Mouse (Mus musculus): ENCODE measurements around the gene Mical3.
A peak's percentile ranks its signal among the peaks of the same experiment; 100 is the strongest.

Mical3 gene

DNA sequence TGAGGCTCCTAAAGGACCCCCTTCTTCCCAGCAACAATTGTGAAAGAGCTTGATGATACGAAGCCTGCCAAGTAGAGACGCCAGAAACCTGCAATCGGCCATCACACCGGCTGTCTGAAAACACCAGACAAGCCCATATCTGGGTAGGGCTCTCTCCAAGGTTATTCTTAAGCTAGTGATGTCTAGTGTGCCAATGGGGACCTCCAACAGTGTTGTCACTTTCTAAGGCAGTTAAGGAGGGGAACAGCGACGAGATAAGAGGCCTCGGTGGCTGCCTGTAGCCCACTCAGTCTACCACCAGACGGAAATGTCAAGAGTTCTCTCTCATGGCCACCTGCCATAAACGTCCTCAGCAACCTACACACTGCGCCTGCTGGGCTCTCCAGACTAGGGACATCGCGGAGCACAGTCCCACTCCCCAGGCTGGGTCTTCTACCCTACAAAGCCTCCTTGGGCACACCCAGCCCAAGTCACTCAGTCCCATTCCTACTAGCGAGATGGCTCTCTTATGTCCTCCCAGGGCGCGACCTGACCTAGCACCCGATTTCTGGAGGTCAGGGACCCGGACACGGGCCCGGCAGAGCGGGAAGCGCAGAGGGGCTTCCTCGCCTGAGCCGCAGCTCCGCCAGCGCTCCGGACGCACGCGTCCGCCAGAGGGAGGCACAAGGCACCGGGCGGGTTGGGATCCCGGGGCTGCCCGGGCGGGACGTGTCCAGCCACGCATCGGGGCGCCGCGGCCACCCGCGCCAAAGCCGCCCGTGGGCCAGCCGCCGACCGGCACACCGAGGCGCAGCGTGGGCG is 21.4 kb downstream of the Mical3 start:
- DNase-seq, result peak; percentile 64 to 66

DNA sequence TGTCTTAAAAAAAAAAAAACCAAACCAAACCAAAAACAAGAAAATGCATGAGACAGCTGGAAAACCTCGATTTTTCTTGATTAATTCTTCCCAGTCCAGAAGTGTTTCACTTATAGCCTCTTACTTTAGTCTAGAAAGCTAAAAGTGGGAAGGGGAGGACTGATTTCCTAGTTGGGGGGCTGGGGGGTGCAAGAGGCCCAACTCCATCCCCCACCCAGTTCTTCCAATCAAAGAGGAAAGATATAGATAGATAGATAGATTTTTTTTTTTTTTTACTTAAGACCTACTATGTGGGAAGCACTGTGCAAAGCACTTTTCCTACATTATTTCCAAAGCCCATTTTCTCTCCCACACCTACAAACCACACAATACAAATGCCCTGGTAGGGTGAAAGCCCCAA is 22.7 kb downstream of the Mical3 start:
- no peak for DNase-seq

DNA sequence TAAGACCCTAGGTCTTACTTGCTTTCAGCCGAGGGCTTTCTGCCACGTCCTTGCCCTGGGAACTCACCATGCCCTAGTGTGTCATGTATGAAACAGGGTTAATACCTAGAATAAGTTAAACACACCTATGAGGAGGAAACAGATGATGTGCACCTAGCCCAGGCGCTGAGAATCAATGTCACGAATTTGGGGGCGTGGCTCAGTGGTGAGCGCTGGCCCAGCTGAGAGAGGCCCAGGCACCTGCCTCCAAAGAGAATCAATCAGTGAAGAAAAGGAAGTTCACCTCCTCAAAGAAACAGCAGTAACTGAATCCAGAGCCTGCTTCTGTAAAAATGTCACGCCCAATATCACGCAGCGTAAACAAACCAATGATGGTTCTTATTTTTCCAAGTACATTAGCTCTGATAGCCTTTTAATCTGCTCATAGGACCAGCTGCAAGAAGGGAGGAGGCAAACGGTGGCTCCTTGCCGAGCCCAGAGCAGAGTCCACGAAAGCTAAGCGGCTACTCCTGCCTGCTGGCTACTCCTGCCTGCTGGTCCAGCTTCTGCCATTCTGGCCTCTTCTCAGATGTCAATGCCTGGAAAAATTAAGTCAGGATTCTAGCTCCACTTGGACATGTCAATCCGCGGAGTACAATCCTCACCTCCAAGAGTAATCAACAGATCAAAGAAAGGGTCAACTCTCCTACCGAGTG is 23.9 kb downstream of the Mical3 start:
- peak; percentile 69 to 80 for DNase-seq

DNA sequence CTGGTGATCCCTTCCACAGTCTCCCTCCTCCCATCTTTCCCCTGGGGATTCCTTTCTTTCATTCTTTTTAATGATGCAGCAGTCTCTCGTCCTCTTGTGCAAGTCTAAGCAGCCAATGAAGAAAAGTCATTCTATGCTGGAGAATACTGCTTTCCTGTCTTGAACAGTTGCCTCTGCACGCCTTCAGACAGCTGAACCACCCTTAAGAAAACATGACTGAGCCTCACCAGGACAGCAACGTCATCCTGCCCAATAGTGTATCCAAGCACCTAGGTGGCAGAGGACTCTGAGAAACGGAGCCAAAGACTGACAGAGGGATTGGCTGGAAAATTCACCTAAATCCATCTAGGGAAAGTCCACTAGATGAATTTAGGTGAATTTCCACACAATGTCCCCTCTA is 25.1 kb downstream of the Mical3 start:
- DNase-seq, result no peak

DNA sequence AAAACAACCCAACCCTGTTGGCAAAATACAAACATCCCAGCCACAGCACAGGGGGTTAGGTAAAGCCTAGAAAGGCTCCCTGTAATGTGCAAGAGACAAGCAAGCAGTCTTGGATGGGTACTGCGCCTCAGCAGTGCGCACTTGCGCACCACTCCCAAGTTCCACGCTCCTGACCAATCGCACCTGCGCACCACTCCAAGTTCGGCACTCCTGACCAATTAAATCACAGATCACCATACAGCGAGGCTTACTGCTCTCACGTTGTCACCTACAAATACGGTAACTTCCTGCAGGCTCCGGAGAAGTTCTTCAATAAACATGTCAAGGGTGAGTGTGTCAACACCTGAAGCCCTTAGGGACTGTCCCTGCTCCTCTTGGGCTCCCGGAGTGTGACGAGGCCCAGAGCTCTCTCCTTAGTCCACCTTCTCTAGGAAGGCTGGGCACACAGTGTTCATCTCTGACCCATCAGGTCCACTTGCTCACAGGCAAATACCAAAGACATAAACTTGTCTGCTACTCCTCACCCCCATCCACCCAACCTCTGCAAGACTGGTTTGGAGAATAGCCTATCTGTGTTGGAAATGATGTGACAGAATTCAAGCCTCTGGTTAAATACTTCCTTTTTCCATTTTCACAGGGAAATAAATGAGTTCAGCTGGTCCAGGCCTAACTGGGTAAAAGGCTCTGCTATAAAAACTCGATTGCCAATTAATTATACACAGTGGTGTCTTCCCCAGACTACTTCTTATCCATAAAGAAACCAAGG is 27.2 kb downstream of the Mical3 start:
- DNase-seq, result peak in 1 of 2 experiments; percentile 2

DNA sequence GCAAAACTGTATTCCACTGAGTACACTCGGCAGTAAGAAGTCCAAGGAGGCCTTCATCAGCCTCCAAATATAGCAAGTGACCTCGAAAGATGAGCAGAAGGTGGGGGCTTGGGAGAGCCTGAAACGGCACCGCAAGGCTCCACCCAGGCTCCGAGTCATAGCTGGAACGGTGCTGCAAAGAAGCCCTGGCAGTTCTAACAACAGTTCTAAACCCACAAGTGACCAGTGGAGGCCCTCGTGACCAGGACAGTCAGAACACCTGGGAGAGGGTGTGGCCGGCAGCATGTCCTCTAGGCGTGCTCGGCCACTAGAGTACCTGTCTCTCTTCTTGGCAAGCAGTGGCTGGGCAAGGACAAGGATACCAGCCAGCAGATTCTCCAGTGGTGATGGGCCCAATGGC is 27.9 kb downstream of the Mical3 start:
- peak; percentile 54 to 56 for DNase-seq

DNA sequence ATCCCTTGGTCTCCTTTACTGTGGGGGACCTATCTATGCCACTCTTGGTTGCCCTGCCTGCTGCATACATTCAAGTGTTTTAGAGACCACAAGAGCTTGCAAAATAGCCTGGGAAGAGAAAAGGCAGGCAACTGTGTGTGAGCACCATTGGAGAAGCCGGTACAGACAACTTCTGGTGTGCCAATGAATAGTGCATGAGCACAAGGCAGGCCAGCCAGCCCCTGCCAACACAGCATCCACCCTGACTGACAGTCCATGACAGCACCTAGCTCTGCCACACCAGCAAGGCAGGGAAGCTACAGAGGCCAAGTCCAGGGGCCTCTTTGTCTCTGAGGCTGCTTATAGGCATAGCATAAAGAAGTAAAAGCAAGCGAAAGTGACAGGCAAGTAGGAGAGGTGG is 28.7 kb downstream of the Mical3 start:
- peak in 1 of 2 experiments; percentile 11 for DNase-seq

DNA sequence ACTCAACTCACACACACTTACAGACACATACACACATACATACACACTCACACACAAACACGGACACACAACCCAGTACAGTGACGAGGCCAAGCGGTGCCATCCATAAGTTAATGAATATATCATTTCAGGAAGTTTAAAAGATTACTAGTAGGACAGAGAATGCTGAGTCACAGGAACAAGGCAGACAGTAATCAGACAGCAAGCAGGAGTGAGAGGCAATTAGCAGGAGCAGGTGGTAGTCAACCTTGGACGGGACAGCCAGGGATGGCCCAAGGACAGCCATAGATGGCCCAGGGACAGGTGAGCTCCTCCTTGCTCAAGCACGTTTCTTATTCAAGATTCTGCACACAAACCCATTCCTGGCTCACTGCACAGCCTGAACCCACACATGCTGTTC is 29.6 kb downstream of the Mical3 start:
- no peak for DNase-seq

DNA sequence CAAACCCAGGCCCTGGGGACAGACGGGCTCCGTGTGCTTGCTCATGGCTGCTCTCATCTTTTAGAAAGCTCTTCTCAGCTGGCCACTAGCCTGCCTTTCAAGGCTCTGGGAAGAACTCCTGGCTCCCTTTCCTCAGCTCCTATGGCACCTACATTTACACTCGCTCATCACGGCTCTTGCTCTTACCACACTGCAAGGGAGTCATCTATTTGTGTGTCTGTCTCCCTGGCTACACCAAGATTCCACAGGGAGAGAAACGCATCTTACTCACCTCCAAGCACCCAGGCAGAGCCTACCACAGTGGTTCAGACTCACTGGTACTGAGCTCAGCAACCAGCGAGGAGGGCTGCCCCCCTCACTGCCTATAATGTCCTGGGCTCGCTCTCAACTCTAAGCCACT is 31.0 kb downstream of the Mical3 start:
- no peak for DNase-seq

DNA sequence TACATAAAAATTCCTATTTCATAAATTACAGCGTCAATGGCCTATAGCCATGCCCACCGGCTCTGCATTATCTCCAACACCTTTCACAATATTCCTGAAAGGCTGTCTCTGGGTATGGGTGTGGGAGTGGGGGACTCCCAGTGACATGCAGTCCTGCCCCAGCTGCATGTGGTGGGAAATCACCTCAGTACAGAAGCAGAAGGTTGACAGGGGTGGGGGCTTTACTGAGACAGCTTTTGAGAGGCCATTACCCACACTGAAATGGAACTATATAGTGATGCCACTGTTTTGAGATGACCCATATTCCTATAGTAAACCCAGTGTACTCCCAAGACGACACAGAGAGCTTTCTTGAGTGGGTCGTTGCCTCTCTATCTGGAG is 31.6 kb downstream of the Mical3 start:
- DNase-seq, result no peak

DNA sequence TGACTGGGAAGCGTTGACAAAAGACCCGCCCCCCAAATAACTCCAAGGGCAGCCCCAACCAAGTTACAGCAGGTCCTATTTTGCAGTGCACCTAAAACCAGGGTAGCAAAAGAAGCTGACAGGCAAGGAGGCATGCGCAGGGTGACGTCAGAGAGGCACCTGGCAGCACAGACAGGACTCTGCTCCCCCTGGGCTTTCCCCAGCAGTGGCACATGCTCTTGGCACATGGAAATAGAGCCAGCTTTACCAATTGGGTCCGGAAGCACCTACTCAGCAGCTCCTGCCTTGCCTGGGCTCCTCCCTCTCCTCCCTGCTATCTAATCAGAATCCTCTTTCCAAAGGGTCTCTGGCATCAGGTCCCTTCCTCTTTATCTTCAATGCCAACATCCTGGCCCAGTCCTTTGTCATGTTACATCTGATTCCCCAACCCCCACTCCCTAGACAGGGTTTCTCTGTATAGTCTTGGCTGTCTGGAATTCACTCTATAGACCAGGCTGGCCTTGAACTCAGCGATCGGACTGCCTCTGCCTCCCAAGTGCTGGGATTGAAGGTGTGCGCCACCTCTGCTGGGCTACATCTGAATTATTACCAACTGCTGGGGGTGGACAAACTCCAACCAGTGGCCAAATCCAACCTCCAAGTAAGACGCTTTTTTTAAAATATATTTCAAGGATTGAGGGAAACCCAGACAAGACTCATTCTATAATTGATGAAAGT is 32.1 kb downstream of the Mical3 start:
- peak in 1 of 2 experiments; percentile 57 for DNase-seq

DNA sequence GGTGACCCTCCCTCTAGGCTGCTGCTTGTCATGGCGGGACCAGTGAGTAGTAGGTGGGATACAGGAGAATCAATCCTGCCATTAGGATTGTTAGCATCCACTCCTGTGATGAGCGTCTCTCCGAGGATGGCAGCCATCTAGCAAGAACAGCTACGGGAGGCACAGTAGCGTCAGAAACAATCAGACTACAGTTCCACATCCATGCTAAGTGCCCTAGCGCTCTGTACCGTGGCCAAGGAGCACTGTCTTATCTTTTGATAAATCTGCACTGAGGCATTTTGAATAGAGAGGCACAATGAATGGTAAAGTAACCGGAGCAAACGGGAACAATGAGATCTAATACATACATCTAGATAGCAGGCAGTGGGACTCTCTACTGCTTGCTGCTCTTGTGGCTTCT is 32.7 kb downstream of the Mical3 start:
- no peak for DNase-seq

DNA sequence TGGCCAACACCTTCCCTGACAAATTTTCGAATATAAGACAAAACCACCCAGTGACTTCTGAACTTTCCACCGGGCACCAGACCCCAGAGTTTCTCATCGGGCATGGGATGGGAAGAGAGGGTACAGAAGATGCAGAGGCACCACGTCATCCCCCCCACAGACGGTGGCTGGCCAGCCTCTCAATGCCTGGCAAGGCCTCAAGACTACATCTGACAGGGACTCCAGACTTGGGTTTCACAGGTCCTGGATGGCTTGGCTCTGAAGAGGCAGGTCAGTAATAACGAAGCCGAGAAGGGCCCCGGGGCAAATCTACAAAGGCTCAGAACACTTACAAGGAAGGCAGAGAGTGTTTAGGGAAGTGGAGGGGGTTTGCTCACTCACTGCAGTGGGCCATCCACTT is 33.9 kb downstream of the Mical3 start:
- DNase-seq, result no peak

DNA sequence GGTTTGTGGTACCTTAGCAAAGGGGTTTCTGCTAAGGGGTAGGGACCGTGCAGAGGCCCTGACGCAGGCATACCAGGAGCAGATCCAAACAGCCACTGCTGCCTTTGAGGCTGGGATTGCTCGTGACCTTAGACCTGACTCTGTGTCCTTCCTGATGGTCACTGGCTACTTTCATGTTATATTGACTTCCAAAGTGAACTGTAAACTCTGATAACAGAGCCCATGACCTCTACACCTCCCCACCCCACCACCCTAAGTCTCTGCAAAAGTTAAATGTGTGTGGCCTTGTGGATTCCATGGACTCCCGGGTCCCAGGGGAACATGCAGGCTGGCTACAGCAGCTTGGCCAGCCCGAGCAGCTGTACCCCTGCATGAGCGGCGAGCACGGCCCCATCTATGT is 34.4 kb downstream of the Mical3 start:
- DNase-seq, result no peak

DNA sequence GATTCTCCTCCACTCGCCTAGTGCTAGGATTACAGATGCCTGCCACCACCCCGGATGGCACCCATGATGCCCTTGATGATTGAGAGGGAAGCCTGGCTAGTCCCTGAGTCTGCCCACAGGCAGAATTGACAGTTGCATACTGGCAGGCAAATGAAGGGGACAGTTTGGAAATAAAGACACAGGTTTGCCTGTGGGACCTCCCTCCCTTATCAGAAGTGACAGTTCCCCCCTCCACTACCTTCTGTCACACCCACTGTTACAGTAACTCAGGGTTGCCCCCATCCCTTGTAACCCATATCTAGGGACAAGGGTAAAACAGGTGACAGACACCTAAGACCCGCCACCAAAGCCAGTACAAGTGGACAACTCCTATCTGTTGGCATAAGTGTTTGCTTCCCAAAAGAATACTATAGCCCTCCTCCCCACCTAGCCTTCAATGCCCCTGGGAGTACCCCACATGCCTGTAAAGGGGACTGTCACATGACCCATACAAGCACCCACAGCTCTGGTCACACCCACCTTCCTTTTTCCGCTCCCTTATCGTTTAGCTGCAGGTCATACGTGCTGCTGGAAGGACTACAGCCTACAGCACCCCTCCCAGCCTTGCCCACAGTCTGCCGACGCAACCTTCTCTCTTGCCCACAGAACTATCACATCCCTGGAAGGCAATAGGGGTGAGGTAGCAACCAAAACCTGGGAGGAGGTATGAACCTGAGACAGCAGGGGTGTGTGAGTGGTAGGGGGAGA is 37.0 kb downstream of the Mical3 start:
- no peak for DNase-seq

DNA sequence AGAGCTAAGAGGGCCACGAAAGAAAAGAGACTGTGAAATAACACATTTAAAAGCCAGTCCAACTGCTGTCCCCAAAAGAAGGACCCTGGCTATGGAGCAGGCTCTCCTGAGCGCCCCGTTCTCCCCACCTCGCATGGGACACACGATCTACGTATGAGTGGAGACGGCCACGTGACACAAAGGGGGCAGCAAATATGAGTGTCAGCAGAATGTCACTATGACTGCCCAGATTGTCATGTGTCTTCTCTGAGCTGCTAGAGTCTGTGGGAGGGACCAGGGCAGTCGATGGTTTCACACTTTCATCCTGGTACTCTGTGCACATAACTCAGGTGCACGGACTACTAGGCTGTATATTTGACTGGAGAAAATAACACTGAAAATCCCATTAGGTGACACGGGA is 40.0 kb downstream of the Mical3 start:
- no peak for DNase-seq

DNA sequence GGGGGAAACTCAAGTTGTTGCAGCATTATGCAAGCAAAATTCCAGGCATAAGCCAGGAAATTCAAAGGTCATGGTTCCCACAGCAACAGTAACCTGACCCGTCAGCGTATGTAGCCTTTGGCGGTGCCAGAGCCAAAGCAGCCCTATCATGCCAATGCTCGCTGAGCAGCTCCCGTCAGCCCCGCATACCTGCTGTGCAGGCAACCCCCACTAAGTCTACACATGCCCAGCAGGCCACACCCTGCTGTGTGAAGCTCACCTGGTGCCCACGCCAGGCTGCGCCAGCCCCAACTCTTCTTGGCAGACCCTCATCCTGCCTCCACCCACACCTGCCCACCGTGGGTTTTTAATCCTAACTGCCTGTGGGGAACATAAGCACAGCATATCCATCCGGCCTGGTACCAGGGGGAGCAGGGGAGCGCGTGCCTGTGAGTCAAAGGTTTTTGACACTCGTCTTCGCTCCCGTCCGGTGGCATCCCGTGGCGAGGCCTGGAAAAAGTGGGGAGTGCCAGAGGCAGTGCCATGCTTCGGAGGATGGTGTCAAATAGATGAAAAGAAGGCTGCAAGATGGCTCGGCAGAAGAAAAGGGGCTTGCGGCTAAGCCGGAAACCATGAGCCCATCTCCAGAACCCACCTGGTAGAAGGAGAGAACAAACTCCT is 43.1 kb downstream of the Mical3 start:
- peak; percentile 61 to 79 for DNase-seq

DNA sequence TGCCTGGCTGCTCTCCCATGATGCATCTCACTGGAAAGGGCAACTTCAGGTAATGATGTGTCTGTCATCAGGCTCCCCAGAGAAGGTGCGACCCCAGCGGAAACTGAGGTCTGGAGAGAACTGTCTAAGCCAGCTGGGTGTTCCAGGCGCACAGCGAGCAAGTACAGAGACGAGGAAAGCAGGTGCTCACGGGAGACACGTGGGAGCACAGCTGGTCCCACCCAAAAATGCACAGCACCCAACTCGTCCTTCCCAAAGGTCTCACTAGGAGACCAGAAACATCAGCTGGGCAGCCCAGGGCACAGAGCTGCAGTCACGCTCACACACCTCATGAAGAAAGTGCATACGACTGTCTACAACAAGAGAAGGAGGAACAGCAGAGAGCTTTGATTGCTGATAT is 43.7 kb downstream of the Mical3 start:
- no peak for DNase-seq

DNA sequence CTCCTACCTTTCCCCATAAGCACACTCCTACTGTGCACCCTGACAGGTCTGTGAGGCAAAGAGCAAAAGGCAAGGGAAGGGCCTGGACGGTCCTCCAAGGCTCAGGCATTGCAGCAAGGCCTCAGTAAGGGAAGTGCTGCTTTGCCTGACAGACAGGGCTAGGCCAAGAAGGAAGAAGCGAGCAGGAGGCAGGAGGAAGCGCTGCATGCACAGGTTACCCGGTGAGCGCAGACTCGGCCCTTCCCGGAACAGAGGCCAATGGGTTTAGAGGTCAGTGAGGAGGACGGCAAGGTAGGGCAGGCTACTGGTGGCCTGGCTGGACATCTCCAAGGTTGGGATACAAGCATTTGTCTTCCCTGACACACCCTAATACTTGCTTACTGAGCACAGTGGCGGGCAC is 44.6 kb downstream of the Mical3 start:
- DNase-seq, result no peak

DNA sequence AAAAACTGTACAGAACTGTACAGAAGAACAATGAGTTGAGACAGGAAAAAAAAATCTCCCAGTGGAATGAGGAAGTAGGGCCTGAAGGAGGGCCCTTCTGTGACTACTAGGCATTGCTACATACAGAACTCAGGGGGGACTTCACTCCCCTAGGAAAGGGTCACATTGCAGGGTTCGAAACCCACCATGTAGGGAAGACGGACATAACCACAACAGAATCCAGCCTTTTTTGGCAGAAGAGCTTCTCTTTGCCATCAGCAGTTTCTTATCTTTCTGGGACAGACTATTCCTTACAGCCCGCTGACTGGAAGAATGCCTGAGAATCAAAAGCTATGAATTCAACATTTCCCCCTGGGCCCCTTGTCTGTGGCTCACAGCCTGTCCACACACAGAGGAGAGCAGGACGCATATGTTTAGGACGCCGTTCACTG is 46.7 kb downstream of the Mical3 start:
- DNase-seq, result no peak

DNA sequence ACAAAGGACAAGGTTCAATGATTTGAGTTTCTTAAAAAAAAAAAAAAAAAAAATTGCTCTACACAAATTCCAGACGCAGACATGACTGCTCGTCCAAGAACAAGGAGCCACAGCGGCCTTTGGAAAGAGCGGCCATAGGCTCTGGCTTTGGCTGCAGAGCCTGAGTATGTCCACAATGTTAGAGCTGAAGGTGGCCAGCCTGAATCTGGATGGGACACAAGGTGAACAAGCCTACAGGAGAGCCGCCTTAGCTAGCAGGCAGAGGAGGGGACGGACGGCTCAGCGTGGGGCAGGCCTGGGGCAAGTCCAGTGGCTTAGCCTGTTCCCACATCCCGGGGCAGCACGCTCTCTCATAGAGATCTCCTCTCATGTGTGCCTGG is 48.7 kb downstream of the Mical3 start:
- no peak for DNase-seq

Data from cerebellum, postnatal 14 days (tissue).